8 mouse cellular contexts compared by ENCODE assay signal in genomic region chr8:8488695-8489571, GRCm38 (mm10).
DNase-seq lines count a peak whose midpoint lies in the region; ATAC-seq and TF ChIP-seq lines count a peak whose summit lies in the region.

No protein-coding gene starts in this region.

- H3K4me1 ChIP-seq in intestine, postnatal 0 days (replicated peaks; ENCODE audit: control insufficient read depth, insufficient read depth, low read length), result 0 out of 2 replicates have a peak, but pooled peaks cover 7% of the 10 kb centered on the region
- peaks cover 31% of the 10 kb centered on the region for H3K4me1 ChIP-seq in liver, embryonic 13.5 days (replicated peaks)

- no peak for TF ChIP-seq CTCF in intestine, postnatal 0 days (IDR thresholded peaks at IDR 0.05; ENCODE audit: low read depth)

- peak; percentile 15 to 38 for DNase-seq in lung, adult 18-20 months
- no peak for DNase-seq in lung, postnatal 36 days
- DNase-seq in heart, adult 18-20 months, result peak; percentile 61 to 73
- DNase-seq in liver, embryonic 13.5 days, result peak; percentile 44
- DNase-seq in ovary, postnatal 36 days (ENCODE audit: low spot score), result peak; percentile 60
- no peak for DNase-seq in MN1 (ENCODE audit: low spot score)

- H3K27ac ChIP-seq in intestine, postnatal 0 days (ENCODE audit: low read depth, low read length), result no peak overlapping the region
- no peak overlapping the region for H3K27ac ChIP-seq in liver, embryonic 13.5 days

- H3K36me3 ChIP-seq in intestine, postnatal 0 days (ENCODE audit: control insufficient read depth, insufficient read depth), result no peaks in the 10 kb centered on the region
- H3K36me3 ChIP-seq in liver, embryonic 13.5 days, result no peaks in the 10 kb centered on the region

- no peaks in the 10 kb centered on the region for H3K27me3 ChIP-seq in intestine, postnatal 0 days (replicated peaks; ENCODE audit: control insufficient read depth, insufficient read depth, low read length)
- 0 out of 2 replicates have a peak, but pooled peaks cover 4% of the 10 kb centered on the region for H3K27me3 ChIP-seq in liver, embryonic 13.5 days

- H3K4me3 ChIP-seq in intestine, postnatal 0 days (ENCODE audit: low read depth, low read length), result no peak overlapping the region
- peak overlapping the region; percentile 21; the same call in 1 of the 2 replicates for H3K4me3 ChIP-seq in liver, embryonic 13.5 days (replicated peaks)

- no peak overlapping the region for H3K9ac ChIP-seq in intestine, postnatal 0 days (ENCODE audit: low read depth, low read length)
- H3K9ac ChIP-seq in liver, embryonic 13.5 days, result no peak overlapping the region

- H3K4me2 ChIP-seq in intestine, postnatal 0 days (replicated peaks; ENCODE audit: low read depth), result no peak overlapping the region; the same call in 1 of the 2 replicates
- H3K4me2 ChIP-seq in liver, embryonic 13.5 days, result peak overlapping the region; percentile 47

- ATAC-seq in common myeloid progenitor, adult 5-6 weeks (replicated peaks; ENCODE audit: low read depth, poor library complexity, severe bottlenecking), result peak; percentile 81
- peak; percentile 10; the same call in 1 of the 2 replicates for ATAC-seq in intestine, postnatal 0 days
- ATAC-seq in liver, embryonic 13.5 days (ENCODE audit: low read depth), result peak; percentile 91

- no peaks in the 10 kb centered on the region for H3K9me3 ChIP-seq in intestine, postnatal 0 days (ENCODE audit: control insufficient read depth)
- H3K9me3 ChIP-seq in liver, embryonic 13.5 days (replicated peaks), result no peaks in the 10 kb centered on the region

- 38% methylated on average over 26 of the region's 26 CpGs for WGBS in intestine, postnatal 0 days
- 4% methylated on average over 26 of the region's 26 CpGs for WGBS in liver, embryonic 13.5 days (ENCODE audit: insufficient replicate concordance)

Comparison
In these comparisons a context has a peak if more than half of its experiments do, and no peak if none do; other contexts are left out.
1. DNase-seq: peak in lung, adult 18-20 months (2 of 2), heart, adult 18-20 months (2 of 2), liver, embryonic 13.5 days (single experiment) and ovary, postnatal 36 days (single experiment); none in lung, postnatal 36 days (single experiment) and MN1 (single experiment).
2. ATAC-seq: peak in every context shown above with its lines; median percentile 91 in liver, embryonic 13.5 days; 81 in common myeloid progenitor, adult 5-6 weeks; 10 in intestine, postnatal 0 days.